16 mouse cellular contexts compared by ENCODE assay signal in the genomic region with DNA sequence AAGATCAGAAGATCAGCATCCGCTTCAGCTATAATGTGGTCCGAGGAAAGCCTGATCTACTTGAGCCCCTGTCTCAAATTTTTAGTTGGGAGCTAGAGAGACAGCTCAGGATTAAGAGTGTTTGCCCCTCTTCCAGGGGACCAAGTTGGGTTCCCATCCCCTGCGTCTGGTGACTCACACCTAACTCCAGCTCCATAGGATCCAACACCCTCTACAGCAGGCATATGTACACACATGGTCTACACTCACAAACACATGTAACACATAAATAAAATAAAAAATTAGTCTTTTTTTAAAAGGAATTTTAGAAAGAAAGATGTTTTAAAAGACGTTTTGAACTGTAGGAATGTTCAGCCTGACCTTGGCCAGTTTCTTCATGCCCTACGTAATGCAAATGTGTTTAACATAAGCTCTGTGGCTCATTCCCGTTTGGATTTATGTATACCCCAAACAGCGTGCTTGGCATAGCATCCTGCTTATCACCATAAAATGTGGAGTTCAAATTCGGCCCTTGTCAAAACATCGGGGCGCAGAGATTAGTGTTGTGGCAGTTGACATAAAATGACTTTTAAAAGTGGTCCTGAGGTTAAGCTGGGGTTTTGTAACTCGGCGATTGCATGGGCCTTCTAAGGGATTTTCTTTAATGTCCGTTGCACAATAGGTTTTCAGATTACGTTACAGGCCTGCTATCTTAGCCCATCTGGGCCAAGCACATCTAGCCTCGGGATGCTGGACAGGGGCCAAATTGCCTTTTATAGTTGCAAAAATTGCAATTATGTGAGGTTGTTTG.
DNase-seq lines count a peak whose midpoint lies in the region; ATAC-seq and TF ChIP-seq lines count a peak whose summit lies in the region.
"Had no signal": no experiment of that assay in that cellular context is flagged by ENCODE, and none has a peak within 500 bp of the region (broad histone marks: within the 10 kb centered on the region; RNA-seq: fewer than 3 reads in every experiment).

No protein-coding gene starts in this region.

- H3K27me3 ChIP-seq in lung, postnatal 0 days (replicated peaks; ENCODE audit: insufficient read depth, low read length), result no peaks in the 10 kb centered on the region
- H3K27me3 ChIP-seq in stomach, postnatal 0 days (ENCODE audit: control insufficient read depth, insufficient read depth, low read length), result no peaks in the 10 kb centered on the region
- H3K27me3 ChIP-seq in heart, adult 2 months (ENCODE audit: control insufficient read depth, insufficient read depth, low read length), result no peaks in the 10 kb centered on the region
- H3K27me3 ChIP-seq: forebrain, embryonic 12.5 days; neural tube, embryonic 15.5 days had no signal

- TF ChIP-seq POLR2A in lung, adult 2 months (IDR thresholded peaks at IDR 0.05; ENCODE audit: borderline replicate concordance, extremely low read depth, low read depth, low read length), result no peak
- TF ChIP-seq POLR2A in heart, adult 2 months (IDR thresholded peaks at IDR 0.05; ENCODE audit: insufficient read depth, low read depth, low read length), result no peak

- WGBS in lung, adult 2 months, result 70% methylated on average over 15 of the region's 15 CpGs
- 60% methylated on average over 15 of the region's 15 CpGs for WGBS in lung, postnatal 0 days
- 50% methylated on average over 15 of the region's 15 CpGs for WGBS in stomach, postnatal 0 days
- WGBS in heart, adult 2 months, result 73% methylated on average over 15 of the region's 15 CpGs

- intact Hi-C loops in heart, adult 2 months (cut with DNase I), result no loop called here

- no peak overlapping the region for H3K4me3 ChIP-seq in lung, adult 2 months (replicated peaks; ENCODE audit: extremely low read depth, low read depth, low read length)
- no peak overlapping the region for H3K4me3 ChIP-seq in lung, postnatal 0 days (ENCODE audit: low read depth, low read length)
- H3K4me3 ChIP-seq in stomach, postnatal 0 days (ENCODE audit: low read depth, low read length), result no peak overlapping the region
- H3K4me3 ChIP-seq in heart, adult 2 months, result no peak overlapping the region
- H3K4me3 ChIP-seq: forebrain, embryonic 12.5 days; neural tube, embryonic 15.5 days had no signal

- H3K9ac ChIP-seq in lung, postnatal 0 days (replicated peaks; ENCODE audit: low read depth), result no peak overlapping the region
- no peak overlapping the region for H3K9ac ChIP-seq in stomach, postnatal 0 days (ENCODE audit: low read length)
- H3K9ac ChIP-seq in heart, adult 2 months (ENCODE audit: low read depth, low read length), result no peak overlapping the region
- H3K9ac ChIP-seq: forebrain, embryonic 12.5 days; liver, embryonic 14.5 days; neural tube, embryonic 15.5 days had no signal

- H3K79me2 ChIP-seq in heart, adult 2 months (replicated peaks; ENCODE audit: control insufficient read depth, insufficient read depth, low read length), result no peaks in the 10 kb centered on the region

- no peak for TF ChIP-seq CTCF in lung, adult 2 months (IDR thresholded peaks at IDR 0.05; ENCODE audit: insufficient read depth, low read length)
- TF ChIP-seq CTCF in lung, postnatal 0 days (IDR thresholded peaks at IDR 0.05), result no peak
- TF ChIP-seq CTCF in stomach, postnatal 0 days (IDR thresholded peaks at IDR 0.05; ENCODE audit: low read depth), result no peak
- no peak for TF ChIP-seq CTCF in heart, adult 2 months (IDR thresholded peaks at IDR 0.05)

- peak; percentile 40 for DNase-seq in adrenal gland, postnatal 10 days
- DNase-seq in adrenal gland, adult 8-10 months, result no peak
- peak; percentile 15 to 36 for DNase-seq in lung, adult 18-20 months
- DNase-seq in lung, adult 2 months, result no peak
- peak; percentile 87 for DNase-seq in lung, postnatal 0 days (ENCODE audit: low spot score)
- DNase-seq in stomach, postnatal 0 days (ENCODE audit: low spot score), result no peak
- DNase-seq in heart, adult 2 months, result no peak
- DNase-seq in layer of hippocampus, adult 11-12 months (ENCODE audit: low spot score), result no peak
- DNase-seq: cerebellum, adult 11 months; gastrocnemius, postnatal 25 days; heart, postnatal 36 days had no signal

- peak; percentile 34; the same call in 1 of the 2 replicates for TF ChIP-seq EP300 in lung, postnatal 0 days (IDR thresholded peaks at IDR 0.05)
- no peak for TF ChIP-seq EP300 in stomach, postnatal 0 days (optimal IDR thresholded peaks at IDR 0.05)
- TF ChIP-seq EP300 in heart, adult 2 months (IDR thresholded peaks at IDR 0.05; ENCODE audit: insufficient read depth, low read depth, low read length), result no peak

- peak; percentile 86 for ATAC-seq in lung, postnatal 0 days
- ATAC-seq in stomach, postnatal 0 days (ENCODE audit: low FRiP score, low TSS enrichment), result no peak
- ATAC-seq: inflammation-experienced regulatory T-cells, adult 6 months; midbrain, embryonic 16.5 days had no signal

- H3K4me2 ChIP-seq in lung, postnatal 0 days (replicated peaks; ENCODE audit: low read depth, low read length), result no peak overlapping the region
- H3K4me2 ChIP-seq in stomach, postnatal 0 days (replicated peaks; ENCODE audit: low read depth), result no peak overlapping the region
- H3K4me2 ChIP-seq: forebrain, embryonic 12.5 days; neural tube, embryonic 15.5 days had no signal

- H3K36me3 ChIP-seq in lung, postnatal 0 days (ENCODE audit: insufficient read depth, low read length), result no peaks in the 10 kb centered on the region
- H3K36me3 ChIP-seq in stomach, postnatal 0 days (ENCODE audit: control insufficient read depth, insufficient read depth, low read length), result no peaks in the 10 kb centered on the region
- H3K36me3 ChIP-seq in heart, adult 2 months (ENCODE audit: control insufficient read depth, insufficient read depth, low read length), result no peaks in the 10 kb centered on the region
- H3K36me3 ChIP-seq: forebrain, embryonic 12.5 days; neural tube, embryonic 15.5 days had no signal

- no peaks in the 10 kb centered on the region for H3K4me1 ChIP-seq in lung, adult 2 months (ENCODE audit: control insufficient read depth, insufficient read depth, low read length)
- H3K4me1 ChIP-seq in lung, postnatal 0 days (ENCODE audit: insufficient read depth, low read depth, low read length), result no peaks in the 10 kb centered on the region
- no peaks in the 10 kb centered on the region for H3K4me1 ChIP-seq in stomach, postnatal 0 days (replicated peaks; ENCODE audit: control insufficient read depth, insufficient read depth)
- H3K4me1 ChIP-seq in heart, adult 2 months (ENCODE audit: control insufficient read depth, insufficient read depth, low read length), result no peaks in the 10 kb centered on the region
- H3K4me1 ChIP-seq: forebrain, embryonic 12.5 days; neural tube, embryonic 15.5 days had no signal

- H3K9me3 ChIP-seq in lung, postnatal 0 days (ENCODE audit: low read length), result no peaks in the 10 kb centered on the region
- no peaks in the 10 kb centered on the region for H3K9me3 ChIP-seq in stomach, postnatal 0 days (ENCODE audit: control insufficient read depth, low read length)
- H3K9me3 ChIP-seq: forebrain, embryonic 12.5 days; neural tube, embryonic 15.5 days had no signal

- peak overlapping the region; percentile 59; the same call in 1 of the 2 replicates for H3K27ac ChIP-seq in lung, postnatal 0 days (ENCODE audit: low read length)
- H3K27ac ChIP-seq in stomach, postnatal 0 days (replicated peaks), result 0 out of 2 replicates have a peak overlapping the region, but pooled peaks have one; percentile 49
- no peak overlapping the region for H3K27ac ChIP-seq in heart, adult 2 months
- H3K27ac ChIP-seq: forebrain, embryonic 12.5 days; liver, embryonic 14.5 days; neural tube, embryonic 15.5 days had no signal

Comparison
In these comparisons a context has a peak if more than half of its experiments do, and no peak if none do; other contexts are left out.
1. DNase-seq: peak in adrenal gland, postnatal 10 days (single experiment), lung, adult 18-20 months (2 of 2) and lung, postnatal 0 days (single experiment); none in adrenal gland, adult 8-10 months (single experiment), lung, adult 2 months (single experiment), stomach, postnatal 0 days (single experiment), heart, adult 2 months (0 of 2) and layer of hippocampus, adult 11-12 months (single experiment).